Mouse (Mus musculus) cerebellum, adult 9-11 months (tissue): ENCODE results near the gene Gadd45g.

Experiments
- DNase-seq: peaks from one replicate; pipeline ENCODE4 v3.0.0; 2022

Gene Gadd45g

DNA sequence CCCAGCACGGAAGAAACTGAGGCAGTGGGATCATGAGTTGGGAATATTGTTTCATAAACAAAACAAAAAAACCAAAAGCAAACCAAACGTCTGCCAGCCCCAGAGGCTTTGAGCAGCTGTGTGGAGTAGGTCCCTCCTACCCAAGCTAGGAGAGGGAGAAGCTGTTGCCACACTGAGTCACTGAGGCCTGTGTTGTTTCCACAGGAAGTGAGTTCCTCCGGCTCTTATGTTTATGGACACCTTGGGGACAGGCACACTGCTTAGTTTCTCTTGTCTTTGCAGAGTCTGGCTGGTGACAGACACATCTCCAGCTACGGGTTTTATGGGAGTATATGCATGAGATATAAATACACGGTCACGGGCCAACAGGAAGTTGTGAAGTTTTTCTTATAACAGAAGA, 39.6 kb downstream of the Gadd45g start:
- no peak for DNase-seq

DNA sequence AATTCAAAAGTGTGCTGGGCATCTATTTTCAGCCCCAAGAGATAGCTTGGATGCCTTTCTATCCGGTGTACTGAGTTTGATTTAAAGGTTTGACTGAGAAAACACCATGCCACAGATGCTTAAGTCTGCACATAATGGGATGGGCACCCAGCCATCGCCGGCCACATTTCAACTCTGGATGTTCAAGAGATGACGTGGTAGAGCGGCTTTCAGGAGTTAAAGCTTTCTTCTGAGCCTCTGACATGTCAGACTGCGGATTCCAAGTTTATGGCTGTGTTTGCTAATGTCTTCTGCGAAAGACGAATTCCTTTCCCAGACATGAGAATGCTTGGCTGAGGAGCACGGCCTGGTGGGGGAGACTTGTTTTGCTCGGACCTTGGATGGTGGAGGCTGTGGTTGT, 40.2 kb downstream of the Gadd45g start:
- no peak for DNase-seq

DNA sequence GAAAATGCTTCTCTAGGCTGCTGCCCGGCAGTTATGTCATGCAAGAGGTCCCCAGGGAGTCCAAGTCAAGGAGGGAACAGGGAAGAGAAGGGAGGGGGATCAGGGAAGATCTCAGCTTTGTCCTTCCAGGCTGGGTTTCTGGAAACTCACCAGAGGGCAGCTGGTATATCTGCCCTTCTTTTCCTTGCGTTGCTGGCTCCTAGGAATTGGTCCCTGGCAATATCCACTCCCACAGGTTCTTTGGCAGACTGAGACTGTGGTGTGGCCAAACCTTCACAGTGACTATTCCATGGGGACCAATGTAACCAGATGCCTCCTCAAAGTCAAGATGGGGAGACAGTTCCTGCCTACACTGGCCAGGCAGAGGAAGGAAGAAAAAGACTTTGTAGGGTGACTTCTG, 41.9 kb downstream of the Gadd45g start:
- no peak for DNase-seq

DNA sequence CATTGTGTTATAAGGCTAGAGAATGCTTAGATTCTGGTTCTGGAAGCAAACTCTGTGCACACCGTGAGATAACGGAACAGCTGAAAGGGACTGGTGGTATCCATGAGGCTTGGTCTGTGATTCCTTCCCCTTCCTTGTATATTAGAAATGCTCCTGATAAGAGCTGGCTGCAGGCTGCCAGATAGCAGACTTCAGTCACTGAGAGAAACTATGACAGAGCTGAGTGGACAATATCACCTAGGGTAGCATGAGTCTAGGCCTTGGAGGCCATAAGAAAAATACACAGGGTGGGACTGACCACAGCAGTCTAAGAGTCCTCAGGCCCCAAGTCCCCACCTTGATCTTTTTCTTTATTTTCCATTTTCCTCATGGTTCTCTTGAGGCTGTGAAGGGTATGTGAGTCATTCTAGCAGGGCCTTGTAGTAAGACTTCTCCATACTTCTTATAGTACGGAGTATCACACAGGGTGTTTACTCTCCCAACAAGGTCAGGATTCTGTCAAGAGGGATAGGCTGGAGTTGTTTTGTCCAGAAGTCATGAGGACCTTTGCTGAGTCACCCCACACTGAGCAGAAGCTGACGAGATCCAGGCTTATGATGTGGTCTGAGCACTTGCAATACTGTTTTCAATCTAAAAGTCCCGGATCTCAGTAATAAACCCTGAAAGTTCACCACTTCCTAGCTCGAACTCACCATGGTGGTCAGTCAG, 45.5 kb downstream of the Gadd45g start:
- no peak for DNase-seq

DNA sequence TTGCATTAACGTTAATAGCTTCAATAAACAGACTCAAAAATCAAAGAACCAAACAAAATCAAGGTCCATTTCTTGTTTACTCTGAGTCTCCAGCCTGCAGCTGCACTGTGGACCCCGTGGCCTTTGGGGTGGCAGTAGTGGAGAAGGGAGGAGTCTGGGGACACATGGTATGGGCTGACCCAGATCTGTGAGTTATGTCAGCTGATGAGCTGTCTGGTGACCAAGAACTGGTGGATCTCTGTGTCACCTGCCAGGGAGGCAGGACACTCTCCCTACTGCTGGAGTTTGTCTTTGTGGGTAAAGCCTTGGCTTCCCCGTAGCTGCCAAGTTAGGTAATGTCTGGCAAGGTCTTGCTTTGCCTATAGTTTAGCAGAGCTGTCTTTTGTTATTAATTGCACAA, 51.1 kb downstream of the Gadd45g start:
- no peak for DNase-seq
